Mouse (Mus musculus) ES-Bruce4 (cell line): ENCODE data around the gene Sema4b. TPM values are rescaled to one million over a fixed set of nuclear protein-coding genes. Genes with fewer than 3 reads are reported as not detected.
A peak's percentile ranks its signal among the peaks of the same experiment; 100 is the strongest.

Experiments
- H3K27ac ChIP-seq: 2 replicates; pipeline ENCODE4 v1.5.1; 2012; ENCODE audit warnings: low read length, inconsistent platforms; ENCODE audit not compliant: insufficient read depth
- H3K27me3 ChIP-seq: 2 replicates; pipeline ENCODE4 v1.6.1; 2012; ENCODE audit warnings: mild to moderate bottlenecking, low read length, inconsistent platforms; ENCODE audit not compliant: control insufficient read depth, poor library complexity, insufficient read depth, severe bottlenecking
- H3K36me3 ChIP-seq: 2 replicates; pipeline ENCODE4 v1.6.1; 2012; ENCODE audit warnings: inconsistent platforms, mild to moderate bottlenecking, low read length, moderate library complexity; ENCODE audit not compliant: control insufficient read depth, poor library complexity, insufficient read depth, severe bottlenecking
- H3K4me1 ChIP-seq: one replicate; pipeline ENCODE4 v1.8.1; 2011; ENCODE audit warnings: low read length; ENCODE audit not compliant: control insufficient read depth, insufficient read depth
- H3K4me3 ChIP-seq: 2 replicates; pipeline ENCODE4 v1.5.1; 2011; ENCODE audit warnings: low read depth, mild to moderate bottlenecking, low read length
- H3K9ac ChIP-seq: 2 replicates; pipeline ENCODE4 v1.6.1; 2012; ENCODE audit warnings: low read depth, mild to moderate bottlenecking, inconsistent platforms; ENCODE audit not compliant: poor library complexity, severe bottlenecking
- H3K9me3 ChIP-seq: replicated peaks from 2 replicates; pipeline ENCODE4 v1.6.1; 2012; ENCODE audit warnings: mild to moderate bottlenecking, low read length, inconsistent platforms; ENCODE audit not compliant: control insufficient read depth, poor library complexity, insufficient read depth, severe bottlenecking
- CTCF ChIP-seq: IDR thresholded peaks from one replicate; pipeline ENCODE4 v1.8.1; 2011; ENCODE audit warnings: low read depth, low read length
- EP300 ChIP-seq: IDR thresholded peaks from 2 replicates; pipeline ENCODE4 v1.6.1; 2011; ENCODE audit warnings: low read depth, low read length; ENCODE audit not compliant: insufficient read depth
- POLR2A ChIP-seq: IDR thresholded peaks from one replicate; pipeline ENCODE4 v1.8.1; 2011; ENCODE audit warnings: low read length; ENCODE audit not compliant: insufficient read depth
- polyA plus RNA-seq: library from polyadenylated mRNA; stranded (reverse); fragments of >200 nt; gene quantifications from 2 replicates; pipeline ENCODE4 v1.2.4, GENCODE M21; 2011; ENCODE audit warnings: low read depth; ENCODE audit not compliant: missing spikeins, insufficient read depth, insufficient read length

The Sema4b gene
- polyA plus RNA-seq, 1 experiment, result 27.1 TPM

DNA sequence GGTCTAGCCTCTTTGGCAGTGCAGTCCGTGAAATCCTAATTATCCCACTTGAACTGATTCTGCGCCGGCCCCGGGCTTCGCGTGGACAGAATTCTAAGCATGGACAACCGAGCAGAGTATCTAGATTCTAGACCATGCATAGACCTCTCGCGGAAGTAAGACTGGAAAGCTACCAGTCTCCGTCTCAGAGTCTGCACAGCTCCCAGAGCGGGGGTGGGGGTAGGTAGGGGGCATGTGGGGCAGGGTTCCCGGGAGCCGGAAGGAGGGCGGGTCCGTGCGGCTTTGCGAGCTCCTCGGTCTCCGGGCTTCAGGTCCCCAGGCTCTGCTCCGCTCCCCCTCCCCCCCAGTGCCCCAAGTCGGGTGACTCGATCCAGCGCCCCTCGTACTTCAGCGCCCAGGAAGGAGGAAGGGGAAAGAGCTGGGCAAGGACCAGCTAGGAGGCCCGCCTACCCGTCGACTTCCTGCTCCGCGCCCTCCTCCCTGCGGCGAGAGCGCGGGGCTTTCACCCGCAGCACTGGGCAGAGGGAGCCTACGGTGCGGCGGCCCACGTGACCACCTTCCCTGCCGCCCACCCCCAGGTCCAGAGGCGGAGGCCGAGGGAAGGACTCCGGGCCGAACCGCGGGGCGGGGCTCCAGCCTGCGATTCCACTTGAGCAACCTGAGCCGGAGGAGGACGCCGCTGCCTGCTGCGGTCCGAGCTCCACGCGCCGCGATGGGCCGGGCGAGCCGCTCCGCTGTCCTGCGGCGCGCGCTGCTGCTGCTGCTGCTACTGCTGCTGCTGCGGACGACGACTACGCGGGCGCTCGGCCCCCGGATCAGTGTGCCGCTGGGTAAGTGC is 11.5 kb downstream of the Sema4b start:
- H3K27ac ChIP-seq, result peak overlapping the region; percentile 83
- no peaks in the 10 kb centered on the region for H3K27me3 ChIP-seq
- H3K4me3 ChIP-seq, result peak overlapping the region; percentile 89
- H3K4me1 ChIP-seq, result peaks cover 6% of the 10 kb centered on the region
- peak overlapping the region; percentile 74 for H3K9ac ChIP-seq
- peaks cover 13% of the 10 kb centered on the region; the same call in 1 of the 2 replicates for H3K36me3 ChIP-seq
- TF ChIP-seq CTCF (no peak), POLR2A (peak; percentile 13), EP300 (0 out of 2 replicates have a peak, but pooled peaks have one; percentile 8)
- H3K9me3 ChIP-seq, result no peaks in the 10 kb centered on the region

- no peaks in the 10 kb centered on the region for H3K9me3 ChIP-seq
- peak overlapping the region; percentile 49 for H3K27ac ChIP-seq
- TF ChIP-seq EP300 (no peak), CTCF (no peak), POLR2A (no peak)
- peak overlapping the region; percentile 74 for H3K9ac ChIP-seq
- H3K4me1 ChIP-seq, result peaks cover 6% of the 10 kb centered on the region
- H3K27me3 ChIP-seq, result no peaks in the 10 kb centered on the region
- peak overlapping the region; percentile 89 for H3K4me3 ChIP-seq
- H3K36me3 ChIP-seq, result peaks cover 13% of the 10 kb centered on the region; the same call in 1 of the 2 replicates
Measured at GRCm38 (mm10) chr7:80198863-80199262, 12.2 kb downstream of the Sema4b start.

GRCm38 (mm10) chr7:80199286-80199685 is 12.6 kb downstream of the Sema4b start:
- TF ChIP-seq POLR2A, result no peak
- TF ChIP-seq CTCF, result no peak
- TF ChIP-seq EP300, result no peak
- H3K36me3 ChIP-seq, result peaks cover 13% of the 10 kb centered on the region; the same call in 1 of the 2 replicates
- H3K4me3 ChIP-seq, result peak overlapping the region; percentile 89
- peak overlapping the region; percentile 49 for H3K27ac ChIP-seq
- peak overlapping the region; percentile 74 for H3K9ac ChIP-seq
- H3K27me3 ChIP-seq, result no peaks in the 10 kb centered on the region
- peaks cover 6% of the 10 kb centered on the region for H3K4me1 ChIP-seq
- H3K9me3 ChIP-seq, result no peaks in the 10 kb centered on the region

GRCm38 (mm10) chr7:80199851-80200587 is 13.4 kb downstream of the Sema4b start:
- H3K4me1 ChIP-seq, result peaks cover 6% of the 10 kb centered on the region
- no peak overlapping the region for H3K9ac ChIP-seq
- H3K36me3 ChIP-seq, result peaks cover 13% of the 10 kb centered on the region; the same call in 1 of the 2 replicates
- peak overlapping the region; percentile 49 for H3K27ac ChIP-seq
- H3K9me3 ChIP-seq, result no peaks in the 10 kb centered on the region
- TF ChIP-seq EP300, result peak; percentile 65; the same call in 1 of the 2 replicates
- no peak for TF ChIP-seq CTCF
- peak overlapping the region; percentile 20 for H3K4me3 ChIP-seq
- H3K27me3 ChIP-seq, result no peaks in the 10 kb centered on the region

DNA sequence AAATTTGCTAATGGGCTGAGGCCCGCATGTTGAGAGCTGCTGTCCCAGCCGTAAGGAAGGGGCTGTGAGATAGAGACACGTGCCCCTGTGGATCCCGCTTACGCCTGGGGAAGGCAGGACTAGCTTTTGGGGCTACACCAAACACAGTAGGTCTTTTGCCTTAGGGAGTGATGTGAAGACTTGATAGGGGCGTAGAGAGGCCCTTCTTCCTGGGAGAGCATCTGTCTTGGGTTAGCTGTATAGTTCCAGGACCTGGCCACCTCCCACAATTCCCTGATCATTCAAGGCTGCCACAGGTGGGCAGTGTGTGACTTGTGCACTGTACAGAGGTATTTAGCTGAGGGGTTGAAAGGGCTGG is 13.9 kb downstream of the Sema4b start:
- no peaks in the 10 kb centered on the region for H3K9me3 ChIP-seq
- peak overlapping the region; percentile 20; the same call in 1 of the 2 replicates for H3K4me3 ChIP-seq
- TF ChIP-seq EP300, result no peak
- TF ChIP-seq POLR2A, result no peak
- TF ChIP-seq CTCF, result no peak
- no peaks in the 10 kb centered on the region for H3K27me3 ChIP-seq
- H3K36me3 ChIP-seq, result peaks cover 13% of the 10 kb centered on the region; the same call in 1 of the 2 replicates
- no peak overlapping the region for H3K9ac ChIP-seq
- peaks cover 6% of the 10 kb centered on the region for H3K4me1 ChIP-seq
- 0 out of 2 replicates have a peak overlapping the region, but pooled peaks have one; percentile 33 for H3K27ac ChIP-seq
